Mouse (Mus musculus) layer of hippocampus, adult 2 months (tissue): Measurements from ENCODE around the gene Atmin. TPM values are rescaled to one million over a fixed set of nuclear protein-coding genes. Genes with fewer than 3 reads are reported as not detected.

Experiments used
- DNase-seq, 2 experiments: peaks; one replicate each; pipeline ENCODE4 v3.0.0; 2022; ENCODE audit warnings: low spot score in 2 of 2
- H3K27ac ChIP-seq: fragments of 200-600 bp; 2 replicates; pipeline ENCODE4 v1.8.1; 2022
- H3K4me3 ChIP-seq: fragments of 200-600 bp; 2 replicates; pipeline ENCODE4 v1.8.1; 2022; ENCODE audit warnings: mild to moderate bottlenecking
- CTCF ChIP-seq: fragments of 200-600 bp; conservative IDR thresholded peaks from 2 replicates; pipeline ENCODE4 v1.8.1; 2022; ENCODE audit warnings: antibody characterized with exemption, mild to moderate bottlenecking, moderate library complexity
- total RNA-seq, 2 experiments: library from RNA; stranded (reverse); gene quantifications; 2 replicates each; pipeline ENCODE4 v1.2.3; 2021

The Atmin gene
- total RNA-seq, 2 experiments from 2014 or later: 41.6 to 42.2 TPM

- no peak for TF ChIP-seq CTCF
- DNase-seq: no peak
These were observed 31.9 kb downstream of the Atmin start for GRCm38 (mm10) chr8:116975066-116975465.

GRCm38 (mm10) chr8:116975606-116976005, 32.4 kb downstream of the Atmin start:
- no peak overlapping the region for H3K4me3 ChIP-seq
- TF ChIP-seq CTCF: no peak
- no peak overlapping the region for H3K27ac ChIP-seq
- no peak for DNase-seq

More at GRCm38 (mm10) chr8:116975066-116975465, 31.9 kb downstream of the Atmin start:
- Histone ChIP-seq H3K4me3 (no peak overlapping the region), H3K27ac (no peak overlapping the region)

DNA sequence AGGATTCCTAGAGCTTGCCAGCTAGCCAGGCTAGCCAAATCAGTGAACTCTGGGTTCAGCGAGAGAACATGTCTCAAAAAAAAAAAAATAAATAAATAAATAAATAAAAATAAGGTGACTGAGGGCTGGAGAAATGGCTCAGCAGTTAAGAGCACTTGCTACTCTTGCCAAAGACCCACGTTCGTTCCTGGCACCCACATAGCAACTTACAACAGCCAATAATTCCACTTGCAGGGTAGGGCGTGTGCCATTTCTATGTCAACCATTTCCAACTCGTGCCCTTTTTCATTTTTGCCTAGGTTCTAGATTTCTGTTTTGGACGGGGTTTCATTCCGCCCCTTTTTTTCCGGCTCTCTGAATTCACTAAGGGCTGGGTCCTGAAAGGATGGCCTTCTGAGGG, 34.9 kb downstream of the Atmin start:
- Histone ChIP-seq H3K27ac (peak overlapping the region; percentile 80; the same call in 1 of the 2 replicates), H3K4me3 (peak overlapping the region; percentile 90)
- TF ChIP-seq CTCF: no peak
- DNase-seq: no peak

GRCm38 (mm10) chr8:116978631-116979256, 35.6 kb downstream of the Atmin start, which contains the start of gene 1700030J22Rik:
TSS of gene 1700030J22Rik (minus strand) at chr8:116978959.
- TF ChIP-seq CTCF: peak; percentile 52
- peak; percentile 97 to 98 for DNase-seq
- H3K4me3 ChIP-seq: peak within 1 kb of the TSS; percentile 90
- peak within 1 kb of the TSS; percentile 80 for H3K27ac ChIP-seq

GRCm38 (mm10) chr8:116980117-116980516, 36.9 kb downstream of the Atmin start:
- DNase-seq: peak; percentile 44 to 59
- Histone ChIP-seq H3K27ac (no peak overlapping the region), H3K4me3 (no peak overlapping the region)
- peak; percentile 91 for TF ChIP-seq CTCF

- peak; percentile 59 for TF ChIP-seq CTCF
- Histone ChIP-seq H3K4me3 (no peak overlapping the region), H3K27ac (no peak overlapping the region)
- no peak for DNase-seq
These were observed 46.6 kb downstream of the Atmin start for GRCm38 (mm10) chr8:116989842-116990241.

DNA sequence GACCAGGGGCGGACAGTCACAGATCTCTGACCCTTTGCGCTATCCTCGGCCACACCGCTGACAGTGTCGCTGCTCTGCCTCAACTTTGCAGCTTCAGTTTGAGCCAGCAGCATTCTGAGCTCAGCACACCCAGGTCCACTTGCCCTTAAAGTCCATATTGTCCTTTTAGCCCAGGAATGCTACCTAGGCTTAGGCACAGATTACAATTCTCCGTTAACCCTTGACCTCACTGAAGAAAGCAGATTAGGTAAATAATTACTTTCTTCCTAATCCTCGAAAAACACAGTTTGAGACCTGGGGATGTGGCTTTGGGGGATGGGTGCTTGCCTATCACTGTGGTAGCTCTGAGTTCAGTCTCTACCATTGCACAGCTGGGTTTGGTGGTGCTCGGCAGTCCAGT, 48.0 kb downstream of the Atmin start:
- no peak overlapping the region for H3K27ac ChIP-seq
- no peak overlapping the region for H3K4me3 ChIP-seq
- DNase-seq: no peak
- TF ChIP-seq CTCF: no peak

DNA sequence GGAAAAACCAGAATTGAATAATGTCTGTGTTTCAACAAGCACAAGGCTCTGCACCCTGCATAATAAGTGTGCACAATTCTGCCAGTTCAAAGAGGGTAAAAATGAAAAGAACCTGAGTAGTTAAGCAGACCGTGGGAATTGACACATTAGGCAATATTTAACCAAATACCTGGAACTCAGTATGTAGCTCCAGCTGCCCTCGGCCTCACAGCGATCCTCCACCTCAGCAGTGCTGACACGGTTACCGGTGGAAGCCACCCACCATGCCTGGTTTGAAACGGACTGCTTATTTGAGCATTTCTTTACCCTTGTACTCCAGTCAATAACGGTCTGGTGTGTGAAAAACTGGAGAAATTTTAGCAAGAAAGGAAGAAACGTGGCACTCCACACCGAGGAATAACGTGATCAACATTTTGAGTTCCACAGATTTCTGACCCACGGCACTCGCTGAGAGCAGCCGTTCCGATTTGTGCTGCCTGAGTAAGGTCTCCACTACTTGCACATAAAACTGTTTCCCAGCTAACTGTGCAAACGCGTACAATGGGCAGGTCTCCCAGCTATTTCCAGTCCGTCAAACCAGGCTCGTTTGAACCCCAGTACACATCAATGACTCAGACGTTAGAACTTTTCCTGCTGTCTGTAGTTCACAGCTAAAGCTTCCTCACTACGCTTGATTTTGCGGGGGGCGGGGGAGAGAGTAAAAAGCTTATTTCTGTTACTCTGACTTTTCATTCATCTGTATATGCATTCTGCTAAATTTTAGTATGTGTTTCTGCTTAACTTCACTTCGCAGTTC, 49.2 kb downstream of the Atmin start:
- no peak for DNase-seq
- H3K27ac ChIP-seq: peak overlapping the region; percentile 85; the same call in 1 of the 2 replicates
- H3K4me3 ChIP-seq: peak overlapping the region; percentile 62
- TF ChIP-seq CTCF: no peak

- peak; percentile 98 for DNase-seq
- TF ChIP-seq CTCF: no peak
- H3K27ac ChIP-seq: peak within 1 kb of the TSS; percentile 85
- H3K4me3 ChIP-seq: peak within 1 kb of the TSS; percentile 62
These were observed 50.1 kb downstream of the Atmin start, which contains the start of gene Gcsh for GRCm38 (mm10) chr8:116993095-116993867. TSS of gene Gcsh (minus strand) at chr8:116993537.

DNA sequence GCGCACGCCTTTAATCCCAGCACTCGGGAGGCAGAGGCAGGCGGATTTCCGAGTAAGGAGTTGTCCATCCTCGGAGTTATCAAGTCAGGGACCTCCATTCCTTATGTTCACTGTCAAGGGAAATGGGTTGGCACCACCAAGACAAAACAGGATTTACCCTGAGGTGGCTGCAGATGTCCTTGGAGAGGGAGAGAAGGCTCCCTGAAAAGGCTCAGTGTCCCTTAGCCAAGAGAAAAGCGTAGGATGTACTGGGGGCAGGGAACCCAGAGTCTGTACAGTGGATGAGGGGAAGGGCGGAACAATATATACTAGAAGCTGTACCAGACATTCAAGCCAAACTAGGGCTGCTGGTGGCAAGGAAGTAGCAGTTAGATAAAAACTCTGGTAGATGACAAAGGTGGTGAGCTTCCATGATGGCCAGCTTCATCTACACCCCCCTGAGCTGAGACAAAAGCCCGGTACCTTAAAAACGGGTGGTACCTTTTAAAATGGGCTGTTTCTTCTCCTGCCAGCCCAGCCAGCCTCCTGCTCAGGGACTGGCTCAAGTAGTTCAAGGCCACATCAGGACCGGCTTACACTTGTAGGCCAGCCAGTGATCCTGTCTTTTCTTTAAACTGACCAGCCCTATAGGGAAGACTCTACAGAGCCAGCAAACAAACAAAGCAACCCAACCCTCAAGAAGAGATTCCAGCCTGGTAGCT, 51.0 kb downstream of the Atmin start:
- TF ChIP-seq CTCF: no peak
- no peak for DNase-seq
- Histone ChIP-seq H3K4me3 (peak overlapping the region; percentile 62), H3K27ac (peak overlapping the region; percentile 85; the same call in 1 of the 2 replicates)

Other genes starting within 250 kb of the Atmin start
- 1 to 10 TPM; 8.8 TPM for gene Cdyl2, start 210.4 kb upstream of the Atmin start, total RNA-seq
- 10 to 100 TPM; 11.9 to 13.5 TPM for gene Cmc2, start 21.9 kb upstream of the Atmin start, total RNA-seq
- 1 to 10 TPM; 1.5 to 1.7 TPM for gene Cenpn, start 21.7 kb upstream of the Atmin start, total RNA-seq
- 1 to 10 TPM; 6.9 to 7.5 TPM for gene 1700030J22Rik, start 35.6 kb downstream of the Atmin start, total RNA-seq
- 10 to 100 TPM; 39.9 to 42.9 TPM for gene Gcsh, start 50.1 kb downstream of the Atmin start, total RNA-seq
- gene Pkd1l2, start 139.1 kb downstream of the Atmin start, total RNA-seq: under 1 TPM in 1 of 2 experiments, not detected in 1; 0.10 TPM
- not detected for gene Bco1, start 152.5 kb downstream of the Atmin start, total RNA-seq
- gene Gan, start 214.7 kb downstream of the Atmin start, total RNA-seq: 10 to 100 TPM; 16.6 to 17.6 TPM